Mouse (Mus musculus) lung, postnatal 0 days (tissue): ENCODE measurements around the gene Tbc1d1. TPM values are rescaled to one million over a fixed set of nuclear protein-coding genes. Genes with fewer than 3 reads are reported as not detected.

ENCODE experiments used
- ATAC-seq: fragments of 200-750 bp; cut with Nextera tagmentation; 2 replicates; pipeline ENCODE4 v1.8.0; 2017; ENCODE audit warnings: moderate library complexity
- DNase-seq: peaks from one replicate; pipeline ENCODE4 v3.0.0-alpha.2; 2016; ENCODE audit warnings: low spot score
- H3K27ac ChIP-seq: fragments of 300-500 bp; sonication (generic); 2 replicates; pipeline ENCODE4 v1.5.1; 2014; ENCODE audit warnings: antibody characterized with exemption, mild to moderate bottlenecking, low read length, mixed read lengths
- H3K27me3 ChIP-seq: fragments of 300-500 bp; sonication (generic); replicated peaks from 2 replicates; pipeline ENCODE4 v1.6.1; 2014; ENCODE audit warnings: low read length, mixed read lengths; ENCODE audit not compliant: insufficient read depth
- H3K36me3 ChIP-seq: fragments of 300-500 bp; sonication (generic); 2 replicates; pipeline ENCODE4 v1.6.1; 2014; ENCODE audit warnings: low read length, mixed read lengths; ENCODE audit not compliant: insufficient read depth
- H3K4me1 ChIP-seq: fragments of 300-500 bp; sonication (generic); 2 replicates; pipeline ENCODE4 v1.6.1; 2014; ENCODE audit warnings: antibody characterized with exemption, low read depth, low read length, mixed read lengths; ENCODE audit not compliant: insufficient read depth
- H3K4me2 ChIP-seq: fragments of 300-500 bp; sonication (generic); replicated peaks from 2 replicates; pipeline ENCODE4 v1.6.1; 2014; ENCODE audit warnings: low read depth, mild to moderate bottlenecking, low read length, moderate library complexity, mixed read lengths
- H3K4me3 ChIP-seq: fragments of 300-500 bp; sonication (generic); 2 replicates; pipeline ENCODE4 v1.5.1; 2014; ENCODE audit warnings: low read depth, low read length
- H3K9ac ChIP-seq: fragments of 300-500 bp; sonication (generic); replicated peaks from 2 replicates; pipeline ENCODE4 v1.6.1; 2014; ENCODE audit warnings: low read depth, mild to moderate bottlenecking
- H3K9me3 ChIP-seq: fragments of 300-500 bp; sonication (generic); 2 replicates; pipeline ENCODE4 v1.6.1; 2016; ENCODE audit warnings: low read length, mixed read lengths
- CTCF ChIP-seq: IDR thresholded peaks from 2 replicates; pipeline ENCODE4 v1.5.1; 2016; ENCODE audit warnings: antibody characterized with exemption, mild to moderate bottlenecking
- EP300 ChIP-seq: IDR thresholded peaks from 2 replicates; pipeline ENCODE4 v1.6.1; 2016; ENCODE audit warnings: antibody characterized with exemption, mild to moderate bottlenecking, control low read depth
- WGBS: fragments of 180-500 bp; shearing (Covaris S2); extraction: QIAGEN DNeasy Blood & Tissue Kit; methylation state at CpG from one replicate; pipeline ENCODE4 v1.1.7; 2014; 5-methylcytosine and 5-hydroxymethylcytosine counted together
- polyA plus RNA-seq: library from polyadenylated mRNA; unstranded; fragments of >200 nt; fragmentation: Nextera tagmentation; extraction: Ambion mirVana; gene quantifications from 2 replicates; pipeline ENCODE4 v1.2.1, GENCODE M21; 2015

Gene Tbc1d1
- polyA plus RNA-seq, 1 experiment from 2014 or later, result 15.3 TPM

GRCm38 (mm10) chr5:64237263-64237662 is 81.2 kb downstream of the Tbc1d1 start:
- DNase-seq (no peak), ATAC-seq (no peak)
- Histone ChIP-seq H3K27ac (0 out of 2 replicates have a peak overlapping the region, but pooled peaks have one; percentile 17), H3K36me3 (no peaks in the 10 kb centered on the region), H3K4me2 (no peak overlapping the region), H3K27me3 (no peaks in the 10 kb centered on the region), H3K4me1 (peaks cover 18% of the 10 kb centered on the region; the same call in 1 of the 2 replicates), H3K4me3 (no peak overlapping the region), H3K9ac (no peak overlapping the region), H3K9me3 (no peaks in the 10 kb centered on the region)
- TF ChIP-seq EP300 (no peak), CTCF (no peak)
- WGBS, result 42% methylated on average over 1 of the region's 1 CpGs

- Histone ChIP-seq H3K4me2 (no peak overlapping the region), H3K4me1 (peaks cover 18% of the 10 kb centered on the region; the same call in 1 of the 2 replicates)
- DNase-seq, result peak; percentile 51
These were observed 81.6 kb downstream of the Tbc1d1 start for GRCm38 (mm10) chr5:64237693-64238092.

GRCm38 (mm10) chr5:64238894-64239652 is 83.0 kb downstream of the Tbc1d1 start:
- no peak overlapping the region for H3K4me3 ChIP-seq
- no peaks in the 10 kb centered on the region for H3K36me3 ChIP-seq
- no peaks in the 10 kb centered on the region for H3K27me3 ChIP-seq
- no peak for ATAC-seq
- DNase-seq, result no peak
- no peaks in the 10 kb centered on the region for H3K9me3 ChIP-seq
- H3K4me1 ChIP-seq, result peaks cover 27% of the 10 kb centered on the region; the same call in 1 of the 2 replicates
- no peak overlapping the region for H3K27ac ChIP-seq
- no peak overlapping the region for H3K9ac ChIP-seq
- no peak overlapping the region for H3K4me2 ChIP-seq
- WGBS, result 76% methylated on average over 3 of the region's 3 CpGs
- no peak for TF ChIP-seq EP300
- peak; percentile 32; the same call in 1 of the 2 replicates for TF ChIP-seq CTCF

More at GRCm38 (mm10) chr5:64237693-64238092, 81.6 kb downstream of the Tbc1d1 start:
- no peak overlapping the region for H3K27ac ChIP-seq
- H3K9ac ChIP-seq, result no peak overlapping the region
- no peaks in the 10 kb centered on the region for H3K27me3 ChIP-seq
- TF ChIP-seq EP300 (no peak), CTCF (no peak)
- ATAC-seq, result no peak
- H3K4me3 ChIP-seq, result no peak overlapping the region
- H3K36me3 ChIP-seq, result no peaks in the 10 kb centered on the region
- WGBS, result 67% methylated on average over 3 of the region's 3 CpGs
- no peaks in the 10 kb centered on the region for H3K9me3 ChIP-seq

- Histone ChIP-seq H3K27ac (0 out of 2 replicates have a peak overlapping the region, but pooled peaks have one; percentile 43), H3K9ac (no peak overlapping the region), H3K36me3 (no peaks in the 10 kb centered on the region), H3K27me3 (no peaks in the 10 kb centered on the region), H3K4me2 (0 out of 2 replicates have a peak overlapping the region, but pooled peaks have one; percentile 5), H3K4me1 (peaks cover 16% of the 10 kb centered on the region; the same call in 1 of the 2 replicates), H3K4me3 (no peak overlapping the region), H3K9me3 (no peaks in the 10 kb centered on the region)
- TF ChIP-seq CTCF (no peak), EP300 (no peak)
- ATAC-seq, result no peak
- 42% methylated on average over 13 of the region's 13 CpGs for whole genome bisulfite sequencing
- DNase-seq, result peak; percentile 41
These were observed 85.0 kb downstream of the Tbc1d1 start for GRCm38 (mm10) chr5:64240941-64241682.

- ATAC-seq (no peak), DNase-seq (no peak)
- H3K4me2 ChIP-seq, result no peak overlapping the region
- H3K9me3 ChIP-seq, result no peaks in the 10 kb centered on the region
- H3K27ac ChIP-seq, result no peak overlapping the region; the same call in 1 of the 2 replicates
- 83% methylated on average over 8 of the region's 8 CpGs for WGBS
- H3K9ac ChIP-seq, result no peak overlapping the region
- H3K4me3 ChIP-seq, result no peak overlapping the region
- no peak for TF ChIP-seq EP300
- 0 out of 2 replicates have a peak, but pooled peaks have one; percentile 6 for TF ChIP-seq CTCF
- no peaks in the 10 kb centered on the region for H3K36me3 ChIP-seq
- peaks cover 16% of the 10 kb centered on the region; the same call in 1 of the 2 replicates for H3K4me1 ChIP-seq
- no peaks in the 10 kb centered on the region for H3K27me3 ChIP-seq
These were observed 85.8 kb downstream of the Tbc1d1 start for GRCm38 (mm10) chr5:64241867-64242266.
